Mouse (Mus musculus): Measurements from ENCODE around the gene Top1.
A peak's percentile ranks its signal among the peaks of the same experiment; 100 is the strongest.

Gene Top1

GRCm38 (mm10) chr2:160645614-160646137, at the start of gene Top1:
Gene Top1 (plus strand): TSS chr2:160645888.
- peak; percentile 100 for DNase-seq

- peak; percentile 28 for DNase-seq
Measured at GRCm38 (mm10) chr2:160597582-160598281, 48.0 kb upstream of the Top1 start.

DNA sequence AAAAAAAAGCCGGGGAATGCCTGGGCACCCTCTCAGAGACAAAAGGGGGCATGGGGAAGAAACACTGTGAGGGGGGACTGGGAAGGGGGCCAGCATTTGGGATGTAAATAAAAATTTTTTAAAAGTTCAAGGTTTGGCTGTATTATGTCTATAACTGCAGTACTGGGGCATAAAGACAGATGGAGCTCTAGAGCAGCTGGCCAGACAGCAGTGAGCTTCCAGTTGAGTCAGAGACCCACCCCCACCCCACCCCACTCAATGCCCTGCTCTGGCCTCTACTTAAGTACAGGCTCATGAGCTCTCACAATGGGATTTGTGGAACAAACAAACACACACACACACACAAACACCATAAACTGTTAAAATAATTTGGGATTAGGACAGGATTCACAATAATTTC, 43.9 kb upstream of the Top1 start:
- DNase-seq = no peak

GRCm38 (mm10) chr2:160603154-160603933, 42.3 kb upstream of the Top1 start:
- DNase-seq = no peak

DNA sequence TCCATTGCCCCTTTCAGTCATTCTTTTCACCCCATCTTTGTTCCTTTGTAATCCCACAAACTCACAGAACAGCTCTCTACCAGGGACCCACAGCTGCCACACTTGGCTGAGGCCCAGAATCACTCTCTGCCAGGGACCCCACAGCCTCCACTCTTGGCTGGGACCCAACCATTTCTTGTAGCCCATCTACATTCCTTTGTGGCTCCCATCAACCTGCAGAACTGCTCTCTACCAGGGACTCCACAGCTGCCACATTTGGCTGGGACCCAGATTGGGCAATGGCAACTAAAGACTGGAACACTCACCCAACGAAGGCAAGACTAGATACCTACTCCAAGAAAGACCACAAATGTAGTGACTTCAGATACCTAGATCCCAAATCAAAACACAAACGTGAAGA, 35.7 kb upstream of the Top1 start:
- DNase-seq = no peak

GRCm38 (mm10) chr2:160613186-160613919, 32.3 kb upstream of the Top1 start:
- DNase-seq = no peak

GRCm38 (mm10) chr2:160617741-160618140, 27.9 kb upstream of the Top1 start:
- no peak for DNase-seq

DNA sequence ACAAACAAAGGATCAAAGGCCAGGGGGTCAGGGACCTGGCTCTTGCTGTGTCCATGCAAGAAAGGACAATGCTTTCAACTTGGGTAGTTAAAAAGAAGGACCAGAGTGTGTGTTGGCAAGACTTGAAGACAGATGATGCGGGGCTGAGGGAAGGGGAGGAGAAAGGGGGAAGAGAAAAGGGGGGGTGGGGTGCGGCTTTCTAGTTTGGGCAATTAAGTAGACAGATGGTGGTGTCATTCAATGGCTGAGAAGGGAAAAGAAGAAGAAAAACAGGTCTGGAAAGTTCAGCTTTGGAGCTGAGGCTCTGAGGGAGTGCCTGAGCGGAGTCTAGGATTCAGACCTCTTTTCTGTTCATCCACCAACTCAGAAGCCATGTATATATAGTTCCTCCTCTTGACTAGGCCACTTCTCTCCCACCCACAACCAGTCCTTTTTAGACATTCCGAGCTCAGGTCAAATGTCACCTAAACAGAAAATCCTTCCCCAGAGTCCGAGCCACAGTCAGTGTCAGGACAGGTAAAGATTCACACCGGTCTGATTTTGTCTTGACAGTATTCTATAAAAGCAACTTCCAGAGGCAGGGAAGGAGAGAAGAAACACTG, 27.0 kb upstream of the Top1 start:
- DNase-seq = no peak

DNA sequence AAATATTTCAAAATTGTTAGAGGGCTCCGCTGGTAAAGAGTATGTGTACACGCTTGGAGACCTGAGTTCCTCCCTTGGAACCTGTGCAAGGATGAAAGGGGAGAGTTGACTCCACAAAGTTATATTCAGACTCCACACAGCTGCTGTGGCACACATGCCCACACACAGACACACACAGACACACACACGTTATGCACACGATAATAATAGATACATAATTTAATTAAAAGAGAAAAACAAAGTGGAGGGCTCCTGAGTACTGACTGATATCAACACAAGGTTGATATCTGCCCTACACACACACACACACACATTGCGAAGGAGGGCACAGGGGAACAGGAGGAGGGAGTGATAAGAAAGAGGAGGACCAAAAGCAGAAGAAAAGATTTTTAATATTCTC, 26.4 kb upstream of the Top1 start:
- DNase-seq = no peak

GRCm38 (mm10) chr2:160619831-160620230, 25.9 kb upstream of the Top1 start:
- peak; percentile 57 for DNase-seq

DNA sequence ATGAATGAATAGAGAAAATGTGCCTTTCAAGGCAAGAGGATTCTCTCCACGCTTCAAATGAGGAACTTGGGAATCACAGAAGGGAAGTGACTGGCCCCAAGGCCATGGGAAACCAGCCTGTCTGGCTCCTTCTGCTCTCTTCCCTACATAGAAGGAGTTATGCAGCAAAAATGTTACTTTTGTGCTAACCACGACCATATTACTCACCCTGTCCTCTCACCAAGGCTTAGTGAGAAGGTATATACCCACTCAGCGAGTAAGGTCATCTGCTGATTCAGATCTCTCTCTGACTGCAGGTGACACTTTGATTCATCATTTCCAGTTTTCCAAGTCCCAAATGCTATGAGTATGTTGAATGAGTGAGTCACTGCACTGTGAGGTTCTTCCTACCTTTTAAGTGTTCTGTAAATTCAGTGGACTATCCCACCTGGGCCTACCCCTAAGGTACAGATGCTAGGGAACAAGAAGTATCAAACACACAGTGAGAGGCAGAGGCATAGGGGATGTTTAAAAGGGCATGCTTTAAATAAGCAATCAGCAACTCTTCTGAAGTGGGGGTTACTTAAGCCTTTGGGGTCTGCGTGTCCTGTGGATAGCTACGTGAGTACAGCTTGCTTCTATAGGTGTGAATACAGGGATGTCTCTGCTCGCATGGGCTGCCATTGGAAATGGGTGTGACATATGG, 25.3 kb upstream of the Top1 start:
- no peak for DNase-seq

GRCm38 (mm10) chr2:160621001-160621448, 24.7 kb upstream of the Top1 start:
- no peak for DNase-seq

- peak; percentile 92 for DNase-seq
Measured at GRCm38 (mm10) chr2:160621661-160622211, 24.0 kb upstream of the Top1 start.

DNA sequence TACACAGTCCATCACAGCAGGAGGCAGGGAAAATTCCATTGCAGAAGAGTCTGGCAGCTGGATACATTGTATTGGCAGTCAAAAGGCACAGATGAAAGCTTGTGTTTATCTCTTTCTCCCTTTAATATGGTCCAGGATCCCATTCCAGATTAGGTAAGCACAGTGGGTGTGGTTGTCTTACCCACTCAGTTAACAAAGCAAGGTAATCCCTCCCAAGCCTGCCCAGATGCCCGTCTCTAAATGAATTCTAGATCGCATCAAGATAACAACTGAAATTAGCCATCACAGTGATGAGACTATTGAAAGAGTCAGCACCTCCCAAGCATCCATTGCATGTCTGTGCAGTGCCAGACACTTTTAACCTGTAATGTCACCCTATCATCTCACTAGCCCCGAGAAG, 23.0 kb upstream of the Top1 start:
- DNase-seq = no peak

DNA sequence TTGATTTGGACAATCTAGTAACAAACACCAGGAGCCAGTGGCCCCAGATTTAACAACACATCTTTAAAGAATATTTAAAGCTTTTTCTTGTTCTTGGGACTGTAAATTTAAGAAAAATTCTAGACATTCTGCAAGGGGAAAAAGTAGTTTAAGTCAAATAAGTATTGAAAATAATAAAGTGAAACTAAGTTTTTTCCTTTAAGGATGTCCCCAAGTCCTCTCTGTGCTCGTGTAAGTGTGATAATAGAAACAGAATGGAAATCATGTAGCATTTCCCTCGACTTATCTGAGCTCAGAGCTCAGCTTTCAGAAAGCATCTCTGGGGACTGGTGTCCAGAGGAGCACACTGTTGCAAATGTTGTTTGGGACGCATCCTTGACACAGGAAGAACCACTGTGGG, 21.9 kb upstream of the Top1 start:
- DNase-seq = no peak

DNA sequence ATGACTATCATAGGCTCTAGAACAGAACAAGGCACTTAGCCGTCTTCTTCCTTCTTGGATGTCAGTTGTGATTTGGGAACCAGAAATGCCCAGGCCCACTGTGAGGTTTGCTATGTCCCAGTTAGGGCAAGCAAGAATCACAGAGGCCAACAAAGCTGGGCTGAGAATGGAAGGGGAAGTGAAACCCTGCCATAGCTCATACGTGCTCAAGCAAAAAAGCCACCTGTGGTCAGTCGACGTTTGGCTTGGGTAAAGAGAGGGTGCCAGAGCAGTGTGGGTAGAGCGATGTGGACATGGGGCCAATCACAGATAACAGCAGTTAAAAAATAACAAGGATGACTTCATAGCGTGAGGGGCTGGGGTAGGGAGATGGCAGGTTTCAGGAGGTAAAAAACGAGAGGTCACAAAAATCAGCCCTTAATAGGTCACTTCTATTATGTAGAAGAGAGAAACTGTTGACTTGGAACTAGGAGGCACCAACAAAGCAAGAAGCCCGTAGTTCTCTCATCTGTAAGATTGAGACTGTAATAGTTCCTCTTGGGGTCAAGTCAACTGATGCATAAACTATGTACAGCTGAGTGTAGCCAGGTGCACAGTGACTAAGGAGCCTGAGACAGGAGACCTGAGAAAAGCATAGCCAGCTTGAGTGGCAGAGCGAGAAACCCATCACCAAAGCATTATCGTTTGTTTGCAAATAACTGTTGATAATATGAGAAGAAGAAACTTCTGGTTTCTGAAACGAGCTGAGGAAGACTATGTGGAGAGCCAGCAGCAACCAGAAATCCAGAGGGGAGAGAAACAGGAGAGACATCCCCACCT, 18.3 kb upstream of the Top1 start:
- DNase-seq = no peak

GRCm38 (mm10) chr2:160628055-160628454, 17.6 kb upstream of the Top1 start:
- DNase-seq = no peak

GRCm38 (mm10) chr2:160628666-160629527, 16.8 kb upstream of the Top1 start:
- no peak for DNase-seq

DNA sequence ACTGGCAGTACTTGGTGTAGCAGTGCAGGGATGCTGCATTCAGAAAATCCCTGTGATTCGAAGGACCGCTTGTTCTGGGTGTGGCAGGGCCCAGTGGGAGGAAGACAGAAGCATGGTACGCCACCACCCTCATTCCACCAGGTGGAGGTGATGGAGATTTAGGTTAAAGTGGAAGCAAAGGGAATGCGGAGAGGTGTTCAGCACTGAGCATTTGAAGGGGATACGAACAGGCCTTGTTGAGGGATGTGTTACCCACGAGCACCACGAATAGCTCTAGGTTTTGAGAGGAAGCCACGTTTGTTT, 16.2 kb upstream of the Top1 start:
- DNase-seq = no peak

- no peak for DNase-seq
Measured at GRCm38 (mm10) chr2:160630872-160631597, 14.7 kb upstream of the Top1 start.

Measured in kidney, adult 11 months (tissue).